Mouse (Mus musculus) inflammation-experienced regulatory T-cells, adult 6 months (primary cell): ENCODE results near the gene St6galnac4. TPM values are rescaled to one million over a fixed set of nuclear protein-coding genes. Genes with fewer than 3 reads are reported as not detected.

ENCODE experiments used
- ATAC-seq: one replicate; pipeline ENCODE4 v1.8.0; 2017
- polyA plus RNA-seq, 3 experiments: library from polyadenylated mRNA; unstranded; fragments of 100-300 nt; shearing (Covaris generic); gene quantifications; one replicate each; pipeline ENCODE4 v1.2.1; 2017

St6galnac4 gene
- polyA plus RNA-seq, result 10 to 100 TPM; 31.5 to 42.6 (median 33.5) TPM

DNA sequence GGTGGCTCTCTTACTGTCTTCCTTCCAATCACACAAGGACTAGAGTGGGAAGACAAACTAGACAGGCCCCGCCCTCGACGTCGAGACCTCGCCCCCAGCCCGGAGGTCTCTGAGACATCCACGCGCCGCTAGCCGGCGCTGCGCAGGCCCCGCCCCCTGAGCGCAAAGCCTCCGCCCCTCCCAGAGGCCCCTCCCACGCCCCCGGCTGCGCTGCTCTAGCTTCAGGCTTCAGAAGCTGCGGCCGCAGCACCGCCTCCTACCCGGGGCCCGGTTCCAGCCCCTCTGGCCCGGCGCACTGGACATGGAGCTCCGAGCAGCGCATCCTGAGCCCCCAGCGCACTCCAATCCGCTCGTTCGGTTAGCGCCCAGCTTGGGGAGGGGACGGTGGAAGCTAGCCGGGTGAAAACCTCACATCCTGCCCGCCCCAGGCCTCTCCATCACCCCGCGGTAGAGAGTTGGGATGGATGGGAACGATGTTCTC is at the start of gene St6galnac4:
Gene St6galnac4, plus strand, starts transcription at position 225 of the 481 bp plus-strand sequence.
- peak; percentile 82 for ATAC-seq

DNA sequence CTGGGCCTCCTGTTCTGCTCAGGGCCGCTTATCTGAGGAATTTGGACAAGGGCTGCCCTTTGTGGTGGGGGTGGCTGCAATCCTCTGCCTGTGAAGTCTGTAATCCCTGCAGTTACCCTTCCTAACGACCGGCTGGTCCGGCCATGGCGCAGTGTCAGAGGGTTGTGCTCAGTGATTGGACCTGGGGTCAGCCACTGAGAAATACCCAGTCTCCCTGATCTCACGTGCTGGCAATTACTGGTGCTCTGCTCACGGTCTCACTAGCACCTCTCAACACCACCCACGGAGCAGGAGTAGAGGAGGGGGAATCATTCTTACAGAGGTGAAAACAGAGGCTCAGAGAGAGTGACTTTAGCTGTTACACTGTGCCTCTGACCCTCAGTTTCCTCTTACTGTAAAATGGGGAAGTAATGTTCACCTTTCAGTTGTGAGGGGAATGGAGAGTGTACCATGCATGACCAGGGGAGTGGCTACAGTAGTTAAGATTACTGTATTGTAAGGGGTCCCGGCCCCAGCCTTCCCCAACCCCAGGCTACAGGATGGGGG is 49.5 kb upstream of the St6galnac4 start:
- no peak for ATAC-seq

DNA sequence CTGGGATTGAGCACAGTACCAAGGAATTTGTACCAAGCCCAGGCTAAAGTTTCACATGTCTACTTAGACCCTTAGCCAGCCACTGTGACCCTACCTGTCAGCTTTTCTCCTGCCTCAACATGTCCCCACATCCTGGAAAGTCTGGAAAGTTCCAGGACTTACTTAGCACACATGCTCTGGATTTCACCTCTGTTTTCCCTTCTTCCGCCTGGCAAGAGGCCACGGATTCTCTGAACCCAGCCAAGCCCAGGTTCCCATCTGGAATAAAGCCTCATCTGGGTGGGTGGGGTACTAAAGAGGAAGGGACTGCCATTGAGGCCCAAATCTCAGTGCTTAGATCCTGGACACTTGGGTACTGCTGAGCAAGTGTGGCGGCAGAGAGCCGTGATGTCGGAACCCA is 49.0 kb upstream of the St6galnac4 start:
- no peak for ATAC-seq

DNA sequence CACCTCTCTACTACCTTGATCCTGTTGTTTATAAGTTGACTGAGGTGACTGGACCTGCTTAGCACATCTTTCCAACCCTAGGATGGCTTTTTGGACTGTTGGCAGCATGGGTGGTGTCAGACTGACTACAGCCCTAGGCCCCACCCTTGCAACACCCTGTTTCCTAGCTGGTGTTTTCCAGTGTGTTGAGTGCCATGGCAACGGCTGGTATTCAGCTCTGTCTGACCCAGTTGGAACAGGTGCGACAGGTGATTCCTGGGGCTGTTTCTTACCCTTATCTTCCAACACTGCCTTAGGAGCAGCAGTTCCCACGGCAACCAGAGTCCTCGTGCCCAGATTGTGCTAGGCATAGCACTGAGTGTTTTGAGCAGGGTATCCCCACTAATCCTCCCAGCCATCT is 48.4 kb upstream of the St6galnac4 start:
- ATAC-seq, result no peak

DNA sequence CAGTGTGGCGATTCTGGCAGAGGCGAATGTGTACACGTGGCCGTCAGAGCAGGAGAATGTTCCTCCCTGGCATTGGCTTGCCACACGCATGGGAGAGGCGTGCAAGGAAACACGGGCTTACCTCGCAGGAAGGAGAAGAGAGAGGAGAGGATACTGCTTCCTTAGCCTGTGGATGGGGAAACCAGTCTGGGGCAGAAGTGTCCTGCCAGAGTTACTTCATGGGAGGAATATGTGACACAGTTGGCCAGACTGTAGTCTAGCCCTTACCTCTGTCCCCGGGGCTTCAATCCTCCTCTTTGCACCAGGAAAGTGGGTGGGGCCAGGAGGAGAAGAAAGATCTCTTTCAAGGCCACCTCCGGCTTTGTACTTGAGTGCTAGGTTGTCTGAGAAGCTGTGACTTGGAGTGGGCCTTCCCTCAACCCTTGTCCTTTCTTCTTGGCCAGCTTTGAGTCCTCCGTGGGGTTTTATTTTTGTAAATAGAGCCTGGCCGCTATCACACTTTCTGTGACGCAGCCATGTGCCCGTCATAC is 47.4 kb upstream of the St6galnac4 start:
- no peak for ATAC-seq

DNA sequence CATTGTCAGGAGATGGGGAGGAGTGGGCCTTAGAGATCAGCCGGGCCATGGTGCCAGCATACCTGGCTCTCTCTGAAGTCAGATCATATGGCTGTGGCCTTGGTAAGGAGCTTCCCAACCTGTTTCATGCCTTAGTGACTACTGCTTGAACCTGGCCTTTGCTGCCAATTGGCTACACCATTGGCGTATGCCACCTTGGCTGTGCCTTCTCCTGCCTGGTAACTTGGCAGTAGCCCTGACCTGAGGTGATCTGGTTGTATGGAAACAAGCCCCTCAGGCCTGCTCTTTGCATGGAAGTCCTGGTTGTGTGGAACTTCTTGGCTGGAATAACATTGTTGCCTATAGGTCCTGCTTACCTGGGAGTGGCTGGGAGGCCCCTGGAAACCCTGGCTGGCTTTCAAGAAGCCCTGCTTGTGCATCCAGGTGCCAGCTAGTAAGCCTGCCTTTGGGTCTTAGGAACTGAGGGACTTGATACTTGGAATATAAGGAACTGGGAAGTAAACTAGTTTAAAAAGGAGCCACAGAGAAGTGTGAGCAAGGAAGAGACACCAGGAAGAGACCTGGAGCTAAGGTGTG is 45.5 kb upstream of the St6galnac4 start:
- no peak for ATAC-seq

DNA sequence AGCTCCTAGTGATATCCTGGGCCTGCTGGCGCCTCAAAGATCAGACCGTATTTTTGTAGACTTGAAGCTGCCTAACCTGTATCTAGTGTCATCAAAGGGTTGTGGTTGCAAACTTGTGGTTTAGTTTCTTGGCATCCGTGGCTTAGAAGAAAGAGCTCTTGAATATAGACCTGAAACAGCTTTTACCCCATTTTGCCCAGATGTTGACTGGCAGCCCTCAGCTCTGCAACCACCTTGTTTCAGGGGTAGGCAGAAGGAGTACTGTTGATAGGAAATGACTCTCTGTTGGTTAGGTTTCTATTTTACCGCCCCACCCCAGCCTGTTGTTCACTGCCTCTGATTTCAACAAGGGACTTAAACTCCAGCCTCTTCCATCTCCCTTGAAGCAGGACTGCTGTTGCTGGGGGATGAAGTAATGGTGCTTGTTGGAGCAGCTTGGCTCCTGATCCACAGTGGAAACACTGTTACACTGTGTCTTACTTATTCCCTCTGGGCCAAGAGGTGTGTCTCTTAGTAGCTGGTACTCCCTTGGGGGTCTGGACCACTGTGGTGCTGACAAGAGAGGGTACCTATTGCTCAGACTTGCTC is 44.8 kb upstream of the St6galnac4 start:
- peak; percentile 83 for ATAC-seq

DNA sequence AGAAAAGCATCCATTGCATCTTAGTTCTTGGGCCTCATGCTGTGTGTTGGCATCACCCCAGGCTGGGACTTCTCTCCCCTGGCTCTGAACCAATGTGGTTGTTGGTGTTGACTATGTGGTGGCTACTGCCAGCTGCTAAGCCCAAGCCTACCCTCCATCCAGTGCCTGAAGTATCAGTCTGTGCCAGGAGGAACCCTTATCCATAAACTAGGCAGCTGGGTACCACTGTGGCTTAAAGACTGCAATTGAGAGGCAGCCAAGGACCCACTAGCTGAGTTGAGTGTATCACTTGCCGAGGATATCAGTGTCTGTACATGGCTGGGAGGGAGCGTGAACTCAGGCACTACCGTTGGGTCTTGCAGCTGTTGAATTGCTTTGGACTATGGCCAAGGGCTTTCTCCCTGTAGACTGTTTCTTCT is 43.9 kb upstream of the St6galnac4 start:
- ATAC-seq, result no peak

DNA sequence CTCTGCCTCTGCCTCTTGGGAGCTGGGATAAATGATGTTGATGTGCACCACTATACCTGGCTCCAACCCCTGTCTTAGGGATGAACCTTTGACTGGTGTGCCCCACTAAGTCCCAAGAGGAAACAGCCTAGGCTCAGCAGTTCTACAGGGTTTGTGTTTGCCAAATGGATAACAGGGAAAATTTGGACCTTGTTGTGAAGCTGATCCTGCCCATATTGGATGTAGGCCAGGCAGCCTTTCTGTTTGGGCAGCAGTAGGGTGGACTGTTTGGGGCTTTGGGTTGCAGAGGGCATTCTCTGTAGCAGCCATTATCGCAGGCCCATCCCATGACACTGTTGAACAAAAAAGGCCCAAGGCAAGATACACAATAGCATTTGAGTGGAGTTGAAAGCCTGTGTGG is 39.9 kb upstream of the St6galnac4 start:
- no peak for ATAC-seq

DNA sequence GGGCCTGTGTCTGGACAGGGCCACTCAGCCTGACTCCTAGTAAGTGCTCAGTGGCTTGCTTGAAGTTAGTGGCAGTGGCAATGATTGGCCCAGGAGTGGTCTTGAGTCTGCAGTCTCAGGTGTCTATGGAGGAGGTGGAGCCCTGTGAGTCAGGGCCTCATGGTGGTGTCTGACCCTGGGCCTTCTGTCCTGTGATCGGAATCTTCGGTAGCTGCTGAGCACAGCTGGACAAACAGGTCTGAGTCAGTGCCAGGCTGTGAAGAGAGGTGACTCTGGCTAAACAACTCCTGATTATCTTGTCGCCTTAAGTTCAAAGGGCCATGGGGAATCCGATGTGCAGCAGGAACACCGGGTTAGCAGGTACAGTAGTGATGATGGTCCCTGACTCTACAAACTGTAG is 39.5 kb upstream of the St6galnac4 start:
- ATAC-seq, result no peak

DNA sequence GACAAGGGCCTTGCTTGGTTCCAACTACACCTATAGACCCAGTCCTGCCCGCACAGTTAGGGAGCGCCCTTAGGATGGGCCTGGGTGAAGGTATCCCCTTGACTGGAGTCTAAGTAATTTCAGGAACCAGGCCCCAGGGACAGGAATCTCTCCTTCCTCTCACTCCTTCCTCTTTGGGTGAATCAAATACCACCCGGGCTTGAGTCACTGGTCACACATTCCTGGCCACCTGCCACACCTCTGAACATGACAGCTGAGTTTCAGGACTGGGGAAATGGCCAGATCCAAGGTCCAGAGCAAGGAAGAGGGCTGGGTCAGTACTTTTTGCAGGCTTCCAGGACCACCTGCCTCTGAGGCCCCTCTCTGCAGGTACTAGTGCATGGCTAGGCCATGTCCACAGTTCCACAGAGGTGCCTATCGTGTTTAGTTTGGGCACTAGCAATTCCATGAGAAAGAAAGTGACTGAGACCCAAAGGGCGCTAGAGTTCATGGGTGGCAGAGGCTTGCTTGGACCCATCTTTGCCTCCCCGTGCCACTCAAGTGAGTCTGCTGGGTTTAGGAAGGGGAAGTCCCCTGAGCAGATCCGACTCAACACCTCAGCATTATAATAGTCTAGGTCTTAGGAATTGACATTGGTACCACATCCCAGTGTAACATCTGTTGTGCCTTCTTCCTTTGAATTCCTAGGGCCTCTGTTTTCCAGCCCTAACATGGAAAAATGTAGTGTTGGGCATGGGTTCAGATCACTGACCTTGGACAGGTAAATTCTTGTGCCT is 38.7 kb upstream of the St6galnac4 start:
- peak; percentile 65 for ATAC-seq

DNA sequence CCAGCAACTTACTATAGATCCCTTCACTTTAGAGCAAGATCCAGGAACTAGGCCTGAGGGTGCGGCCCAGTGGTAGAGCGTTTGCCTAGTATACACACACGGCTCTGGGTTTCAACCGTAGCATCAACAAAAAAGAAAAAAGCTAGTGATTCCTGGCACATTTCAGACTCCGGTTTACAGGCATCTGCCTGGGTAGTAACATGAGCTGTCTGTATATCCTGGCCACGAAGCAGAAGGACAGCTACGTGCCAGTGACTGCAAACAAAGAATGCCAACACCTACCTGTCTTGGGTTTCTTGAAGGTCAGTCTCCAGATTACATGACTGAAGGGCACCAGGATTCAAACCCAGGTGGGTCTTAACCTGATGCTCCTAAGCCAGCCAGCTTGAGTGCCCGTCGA is 37.7 kb upstream of the St6galnac4 start:
- ATAC-seq, result no peak

DNA sequence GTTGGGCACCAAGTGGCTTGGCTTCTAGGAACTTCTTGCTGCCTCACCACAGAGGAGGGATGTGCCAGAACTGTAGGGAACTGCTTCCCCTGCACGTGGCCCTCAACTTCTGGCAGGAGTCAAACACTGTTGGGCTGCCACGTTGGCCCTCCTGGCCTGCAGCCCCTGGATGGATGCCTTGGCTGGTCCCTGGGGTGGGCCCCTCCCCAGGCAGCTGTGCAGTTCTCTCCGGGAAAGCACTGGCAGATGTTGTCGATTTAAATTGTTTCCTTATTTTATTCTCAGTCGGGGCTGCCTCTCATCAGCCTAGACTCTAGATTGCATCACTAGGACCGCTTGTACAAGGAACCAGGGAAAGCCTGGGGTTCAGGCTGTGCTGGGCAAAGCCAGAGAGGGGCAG is 37.1 kb upstream of the St6galnac4 start:
- ATAC-seq, result no peak

DNA sequence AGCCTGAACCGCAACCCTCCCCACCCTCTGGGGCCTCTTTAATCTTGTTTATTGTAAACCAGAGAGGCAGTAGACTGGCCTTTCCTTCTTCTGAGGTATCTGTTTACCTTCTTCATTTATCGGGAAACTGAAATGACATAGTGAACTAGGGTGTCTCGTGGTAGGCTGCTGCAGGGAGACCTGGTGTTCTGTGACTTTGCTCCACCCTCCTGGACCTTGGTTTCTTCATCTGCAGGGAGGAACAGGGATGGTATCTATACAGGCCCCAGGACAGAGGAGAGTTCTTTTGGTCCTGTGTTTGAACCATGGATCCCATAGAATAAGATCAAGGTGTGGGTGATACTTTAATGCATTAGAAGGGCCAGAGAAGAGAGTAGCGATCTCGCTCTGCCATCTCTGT is 35.7 kb upstream of the St6galnac4 start:
- ATAC-seq, result no peak

DNA sequence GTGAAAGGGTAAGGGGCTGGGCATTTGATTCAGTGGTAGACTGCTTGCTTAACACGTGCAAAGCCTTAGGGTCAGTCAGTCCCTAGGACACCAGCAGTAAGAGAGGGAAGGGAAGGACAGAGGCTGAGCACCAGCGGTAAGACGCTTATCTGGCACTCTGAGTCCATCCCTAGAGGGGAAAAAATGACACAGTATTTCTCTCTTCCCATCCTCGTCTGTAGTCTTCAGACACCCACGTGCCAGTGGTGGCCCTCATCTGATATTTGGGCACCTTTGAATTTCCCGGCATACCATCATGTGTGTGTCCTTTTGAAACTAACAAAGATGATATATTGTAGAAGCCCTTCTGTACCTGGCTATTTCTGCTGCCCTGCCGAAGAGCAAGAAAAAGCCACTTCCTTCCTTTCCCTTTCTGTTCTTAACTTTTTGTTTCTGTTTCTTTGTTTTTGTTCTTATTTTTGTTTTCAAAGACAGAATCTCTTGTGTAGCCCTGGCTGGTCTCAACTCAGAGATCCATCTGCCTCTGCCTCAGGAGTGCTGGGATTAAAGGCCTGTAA is 33.2 kb upstream of the St6galnac4 start:
- ATAC-seq, result peak; percentile 69

DNA sequence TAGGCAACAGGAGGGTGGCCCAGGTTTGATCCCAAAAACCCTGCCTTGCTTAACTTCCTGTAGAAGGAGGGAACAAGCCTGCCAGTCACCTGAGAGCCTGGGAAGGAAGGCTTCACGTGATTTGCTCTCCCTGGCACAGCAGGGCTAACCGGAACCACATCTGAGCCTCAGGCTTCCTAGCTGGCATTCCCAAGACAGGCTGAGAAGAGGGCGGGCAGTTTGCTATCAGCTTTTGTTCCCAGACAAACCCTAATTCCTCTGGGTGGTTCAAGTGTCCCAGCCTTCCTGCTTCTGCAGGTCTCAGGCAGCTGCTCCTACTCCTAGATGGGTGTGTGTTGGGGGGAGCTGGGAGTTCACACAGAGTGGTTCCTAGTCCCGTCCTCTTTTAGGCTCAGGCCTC is 31.4 kb upstream of the St6galnac4 start:
- ATAC-seq, result no peak

DNA sequence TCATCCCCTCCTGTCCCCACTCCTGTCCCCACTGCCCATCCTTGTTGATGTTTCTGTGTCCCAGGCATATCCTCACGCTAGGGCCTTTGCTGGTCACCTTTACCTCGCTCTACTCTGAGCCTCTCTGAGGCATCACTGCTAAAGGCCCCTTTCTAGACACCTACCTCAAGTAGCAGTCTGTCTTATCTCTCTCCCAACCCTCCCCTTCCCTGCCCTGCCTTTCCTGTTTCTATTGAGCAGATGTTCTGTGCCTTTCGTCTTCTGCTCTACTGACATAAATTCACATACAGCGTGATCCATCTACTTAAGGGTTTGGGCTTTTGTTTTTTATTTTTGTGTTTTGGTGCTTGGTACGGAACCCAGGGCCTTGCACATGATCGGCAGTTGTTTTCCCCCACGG is 30.9 kb upstream of the St6galnac4 start:
- no peak for ATAC-seq

DNA sequence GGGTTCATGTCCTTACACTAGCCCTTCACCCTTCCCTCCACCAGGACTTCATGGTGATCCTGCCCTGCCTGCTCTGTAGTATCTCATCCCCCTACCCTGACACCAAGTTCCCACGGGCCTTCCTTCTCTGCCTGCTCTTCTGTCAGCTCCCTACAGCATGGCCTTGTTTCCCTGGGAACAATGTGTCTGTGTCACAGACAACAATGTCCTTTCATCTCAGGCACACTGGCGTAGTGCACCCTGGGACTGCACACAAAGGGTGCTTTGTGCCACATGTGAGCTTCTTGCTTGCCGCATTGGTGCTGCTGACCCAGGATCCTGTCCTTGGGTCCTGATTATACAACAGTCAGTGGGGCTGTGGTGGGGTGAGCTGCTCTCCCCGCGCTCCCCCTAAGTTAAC is 27.3 kb upstream of the St6galnac4 start:
- no peak for ATAC-seq

DNA sequence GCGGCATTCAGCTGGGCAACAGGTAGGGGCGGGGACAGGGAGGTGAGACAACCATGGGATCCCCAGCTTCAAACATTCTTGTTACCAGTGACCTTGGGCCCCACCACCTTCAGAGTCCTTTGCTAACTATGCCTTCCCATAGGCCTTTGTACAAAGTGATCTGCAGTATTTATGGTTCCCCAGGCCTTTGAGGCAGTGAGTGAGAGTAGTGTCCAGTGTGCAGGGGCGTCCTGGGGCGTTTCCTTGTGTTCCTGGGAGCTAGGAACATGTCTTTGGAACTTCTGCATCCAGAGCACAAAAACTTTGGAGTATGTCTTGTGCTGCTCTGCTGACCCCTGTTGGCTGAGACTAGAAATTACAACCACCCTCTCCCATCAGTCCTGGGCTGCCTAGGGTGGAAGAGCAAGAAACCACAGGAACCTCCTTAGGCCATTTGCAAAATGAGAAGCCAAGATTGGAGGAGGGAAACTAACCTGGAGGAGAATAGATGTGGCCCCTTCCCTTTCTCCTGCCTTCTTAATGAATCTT is 20.3 kb upstream of the St6galnac4 start:
- ATAC-seq, result peak; percentile 30

DNA sequence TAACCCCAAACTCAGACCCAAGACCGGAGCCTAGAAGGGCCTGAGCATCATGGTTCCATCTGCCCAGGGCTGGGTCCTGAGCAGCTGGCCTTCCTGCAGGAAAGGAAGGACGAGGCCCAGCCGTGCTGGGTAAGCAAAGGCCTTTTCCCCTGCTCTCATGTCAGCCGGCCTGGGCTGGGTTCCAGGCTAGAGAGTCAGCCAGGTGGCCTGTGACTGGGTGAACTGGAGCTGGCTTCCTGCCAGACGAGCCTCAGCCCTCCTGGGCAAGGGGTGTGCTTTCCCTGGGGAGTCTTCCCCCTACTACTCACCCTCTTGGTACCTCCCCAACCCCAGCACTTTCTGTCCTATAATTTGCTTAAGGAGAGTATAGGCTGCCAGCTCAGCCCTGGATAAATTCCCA is 18.7 kb upstream of the St6galnac4 start:
- no peak for ATAC-seq

DNA sequence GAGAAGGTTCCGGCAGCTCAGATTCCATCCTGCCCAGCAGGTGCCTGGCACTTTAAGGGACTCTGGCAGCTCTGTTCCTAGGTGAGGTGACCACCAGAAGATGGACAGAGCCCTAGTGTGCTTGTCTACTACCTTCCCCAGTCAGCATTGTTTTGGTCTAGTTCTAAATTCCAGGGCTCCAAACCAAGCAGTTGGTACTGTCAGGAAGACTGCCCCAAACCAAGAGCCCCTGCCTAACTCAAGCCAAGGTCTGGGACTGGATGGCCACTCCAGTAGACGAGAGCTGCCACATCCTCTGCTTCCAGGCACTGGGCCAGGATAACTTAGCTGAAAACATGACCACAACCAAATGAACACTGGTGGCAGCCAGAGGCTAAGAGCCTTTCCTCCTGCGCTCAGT is 18.0 kb upstream of the St6galnac4 start:
- no peak for ATAC-seq

DNA sequence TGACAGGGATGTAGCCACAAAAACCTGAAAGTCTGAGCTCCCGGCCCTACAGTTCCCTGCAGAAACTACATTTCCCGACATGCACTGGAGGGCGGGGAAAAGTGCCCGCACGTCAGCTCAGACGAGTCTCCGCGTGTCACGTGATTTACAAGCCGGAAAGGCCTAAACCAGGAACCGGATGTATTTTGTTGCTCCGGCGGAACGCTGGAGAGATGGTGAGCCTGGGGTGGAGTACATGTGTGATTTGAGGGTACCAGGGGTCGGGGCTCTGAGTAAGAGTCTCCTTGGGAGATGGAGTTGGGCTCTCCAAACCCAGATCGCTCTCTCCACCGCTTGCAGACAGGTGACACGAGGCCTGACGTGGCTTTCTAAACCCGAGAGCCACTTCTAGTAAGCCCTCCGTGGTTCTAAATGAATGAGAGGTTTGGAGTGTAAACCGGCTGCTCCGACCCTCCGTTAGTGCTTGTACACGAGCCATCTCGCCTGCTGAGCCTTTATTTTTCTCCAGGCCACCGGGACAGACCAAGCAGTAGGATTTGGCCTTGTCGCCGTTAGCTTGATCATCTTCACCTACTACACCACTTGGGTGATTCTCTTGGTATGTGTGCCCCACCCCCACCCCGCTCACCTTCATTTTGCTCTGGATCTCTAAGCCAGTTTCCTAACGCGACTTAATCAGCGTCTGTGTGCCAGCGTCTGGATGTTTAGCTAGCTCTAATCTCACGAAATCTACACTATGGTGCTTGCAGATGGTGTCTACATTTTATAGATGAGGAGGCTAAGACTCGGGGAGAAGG is 16.0 kb upstream of the St6galnac4 start, which contains the start of gene Dpm2:
Gene Dpm2, plus strand, starts transcription at position 161 of the 797 bp plus-strand sequence.
- ATAC-seq, result peak; percentile 84
